Mouse (Mus musculus) limb, embryonic 13.5 days (tissue): ENCODE measurements around the gene Cdca7l. TPM values are rescaled to one million over a fixed set of nuclear protein-coding genes. Genes with fewer than 3 reads are reported as not detected.
"Not testable (repeated sequence)": the region's sequence is repeated elsewhere in the genome, so short reads cannot be mapped to it uniquely, and the experiment has no call there.

Source experiments
- ATAC-seq: fragments of 200-750 bp; cut with Nextera tagmentation; 2 replicates; pipeline ENCODE4 v1.8.0; 2017; ENCODE audit warnings: low read depth, moderate number of reproducible peaks, moderate TSS enrichment; ENCODE audit not compliant: low FRiP score
- H3K27ac ChIP-seq: fragments of 300-500 bp; sonication (generic); 2 replicates; pipeline ENCODE4 v1.5.1; 2015; ENCODE audit warnings: inconsistent platforms, mild to moderate bottlenecking, moderate library complexity
- H3K27me3 ChIP-seq: fragments of 300-500 bp; sonication (generic); 2 replicates; pipeline ENCODE4 v1.6.1; 2015; ENCODE audit warnings: mild to moderate bottlenecking, inconsistent platforms
- H3K36me3 ChIP-seq: fragments of 300-500 bp; sonication (generic); 2 replicates; pipeline ENCODE4 v1.6.1; 2015; ENCODE audit warnings: inconsistent platforms, mild to moderate bottlenecking, moderate library complexity
- H3K4me1 ChIP-seq: fragments of 300-500 bp; sonication (generic); 2 replicates; pipeline ENCODE4 v1.6.1; 2015; ENCODE audit warnings: inconsistent platforms
- H3K4me2 ChIP-seq: fragments of 300-500 bp; sonication (generic); replicated peaks from 2 replicates; pipeline ENCODE4 v1.6.1; 2015; ENCODE audit warnings: inconsistent platforms, mild to moderate bottlenecking, moderate library complexity
- H3K4me3 ChIP-seq: fragments of 300-500 bp; sonication (generic); 2 replicates; pipeline ENCODE4 v1.5.1; 2015; ENCODE audit warnings: moderate library complexity, mild to moderate bottlenecking, inconsistent platforms
- H3K9ac ChIP-seq: fragments of 300-500 bp; sonication (generic); 2 replicates; pipeline ENCODE4 v1.6.1; 2015; ENCODE audit warnings: mild to moderate bottlenecking, inconsistent platforms
- H3K9me3 ChIP-seq: fragments of 300-500 bp; sonication (generic); 2 replicates; pipeline ENCODE4 v1.6.1; 2016; ENCODE audit warnings: inconsistent platforms
- WGBS: fragments of 180-500 bp; shearing (Covaris S2); methylation state at CpG from one replicate; pipeline ENCODE4 v1.1.7; 2015; 5-methylcytosine and 5-hydroxymethylcytosine counted together
- polyA plus RNA-seq: library from polyadenylated mRNA; unstranded; fragments of >200 nt; fragmentation: Nextera tagmentation; extraction: Ambion mirVana; gene quantifications from 2 replicates; pipeline ENCODE4 v1.2.1, GENCODE M21; 2015

Cdca7l gene
- 32.4 and 32.7 TPM in 2 replicates for polyA plus RNA-seq

GRCm38 (mm10) chr12:117803989-117804388 lies at the start of gene Cdca7l:
Cdca7l (plus strand) TSS chr12:117804289.
- not testable (repeated sequence) for H3K36me3 ChIP-seq, H3K27ac ChIP-seq, ATAC-seq, H3K9ac ChIP-seq, H3K4me2 ChIP-seq, H3K4me3 ChIP-seq, H3K9me3 ChIP-seq
- WGBS, result 64% methylated on average over 1 of the region's 6 CpGs
- Histone ChIP-seq H3K4me1 (peaks cover 27% of the 10 kb centered on the region), H3K27me3 (peaks cover 23% of the 10 kb centered on the region)

GRCm38 (mm10) chr12:117756010-117756409 lies 48.1 kb upstream of the Cdca7l start:
- no peaks in the 10 kb centered on the region for H3K9me3 ChIP-seq
- H3K4me1 ChIP-seq, result peaks cover 23% of the 10 kb centered on the region
- H3K9ac ChIP-seq, result no peak overlapping the region
- H3K4me3 ChIP-seq, result no peak overlapping the region
- peak; percentile 49; the same call in 1 of the 2 replicates for ATAC-seq
- 25% methylated on average over 7 of the region's 7 CpGs for WGBS
- no peak overlapping the region for H3K27ac ChIP-seq
- 0 out of 2 replicates have a peak, but pooled peaks cover 3% of the 10 kb centered on the region for H3K27me3 ChIP-seq
- no peaks in the 10 kb centered on the region for H3K36me3 ChIP-seq
- no peak overlapping the region for H3K4me2 ChIP-seq

DNA sequence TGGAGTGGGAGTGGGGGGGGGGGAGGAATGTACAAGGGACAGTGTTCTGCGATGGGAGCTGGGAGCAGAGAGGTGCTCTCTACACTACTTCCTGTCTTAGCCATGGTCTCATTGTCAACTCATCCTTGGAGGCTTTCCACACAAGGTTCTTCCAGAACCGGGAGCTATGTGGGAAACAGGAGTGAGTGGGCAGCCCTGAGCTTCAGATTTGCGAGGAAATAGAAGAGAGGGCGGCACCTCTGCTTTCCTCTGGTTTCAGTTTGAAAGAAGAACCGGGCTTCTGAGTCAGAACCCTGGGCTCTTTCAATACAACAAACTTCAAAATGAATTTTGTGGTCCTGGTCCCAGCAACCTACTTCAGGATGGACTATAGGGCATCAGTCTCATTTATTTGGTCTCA lies 43.7 kb upstream of the Cdca7l start:
- Histone ChIP-seq H3K36me3 (no peaks in the 10 kb centered on the region), H3K4me1 (peaks cover 18% of the 10 kb centered on the region), H3K4me2 (no peak overlapping the region), H3K27ac (no peak overlapping the region), H3K9ac (no peak overlapping the region), H3K9me3 (no peaks in the 10 kb centered on the region), H3K4me3 (no peak overlapping the region), H3K27me3 (0 out of 2 replicates have a peak, but pooled peaks cover 2% of the 10 kb centered on the region)
- no peak for ATAC-seq
- 81% methylated on average over 5 of the region's 5 CpGs for WGBS

DNA sequence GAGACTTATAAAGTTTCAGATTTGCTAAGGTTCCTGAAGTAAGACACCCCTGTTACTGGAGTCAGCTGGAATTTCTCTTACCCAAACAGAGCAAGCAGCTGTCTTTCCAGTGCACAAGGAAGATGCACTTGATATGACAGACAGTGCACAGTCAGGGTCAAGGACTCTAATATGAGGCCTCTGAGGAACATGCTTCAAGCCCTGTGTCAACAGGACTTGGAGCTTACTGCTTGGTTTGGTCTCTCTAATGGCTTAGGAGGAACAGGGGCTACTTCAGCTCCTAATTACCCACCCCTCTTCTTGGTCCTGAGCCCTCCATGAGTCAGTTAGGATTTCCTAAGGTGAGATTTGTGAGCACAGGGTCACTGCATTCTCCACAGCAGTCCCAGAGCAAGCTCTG lies 43.2 kb upstream of the Cdca7l start:
- Histone ChIP-seq H3K36me3 (no peaks in the 10 kb centered on the region), H3K4me3 (no peak overlapping the region), H3K4me2 (no peak overlapping the region), H3K4me1 (peaks cover 14% of the 10 kb centered on the region), H3K9me3 (no peaks in the 10 kb centered on the region), H3K27me3 (0 out of 2 replicates have a peak, but pooled peaks cover 2% of the 10 kb centered on the region), H3K27ac (no peak overlapping the region), H3K9ac (no peak overlapping the region)
- ATAC-seq, result no peak

DNA sequence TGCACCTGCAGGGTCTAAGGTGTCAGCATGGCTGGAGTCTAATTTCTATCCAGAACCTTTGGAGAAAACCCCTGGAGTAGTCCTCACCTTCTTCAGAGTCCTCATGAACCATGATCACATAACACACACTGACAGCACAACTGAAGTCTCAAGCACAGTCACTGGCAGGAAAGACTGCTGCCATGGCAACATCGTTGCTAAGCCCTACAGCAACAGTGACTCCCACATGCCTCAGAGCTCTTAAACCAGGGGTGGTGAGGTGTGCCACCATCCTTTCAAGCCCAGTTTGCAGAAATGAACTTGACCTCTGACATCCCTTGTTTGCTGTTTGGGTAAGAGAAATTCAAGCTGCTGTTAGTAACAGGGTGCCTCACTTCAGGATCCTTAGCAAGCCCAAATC lies 42.4 kb upstream of the Cdca7l start:
- H3K4me3 ChIP-seq, result no peak overlapping the region
- no peak overlapping the region for H3K9ac ChIP-seq
- 57% methylated on average over 1 of the region's 1 CpGs for WGBS
- no peaks in the 10 kb centered on the region for H3K36me3 ChIP-seq
- H3K27ac ChIP-seq, result no peak overlapping the region
- no peaks in the 10 kb centered on the region for H3K9me3 ChIP-seq
- H3K4me1 ChIP-seq, result peaks cover 8% of the 10 kb centered on the region
- no peak overlapping the region for H3K4me2 ChIP-seq
- ATAC-seq, result no peak
- 0 out of 2 replicates have a peak, but pooled peaks cover 2% of the 10 kb centered on the region for H3K27me3 ChIP-seq

GRCm38 (mm10) chr12:117763247-117763646 lies 40.8 kb upstream of the Cdca7l start:
- H3K4me3 ChIP-seq, result no peak overlapping the region
- no peak overlapping the region for H3K27ac ChIP-seq
- H3K27me3 ChIP-seq, result 0 out of 2 replicates have a peak, but pooled peaks cover 2% of the 10 kb centered on the region
- ATAC-seq, result peak; percentile 21; the same call in 1 of the 2 replicates
- 29% methylated on average over 3 of the region's 3 CpGs for WGBS
- H3K4me1 ChIP-seq, result peaks cover 8% of the 10 kb centered on the region
- no peak overlapping the region for H3K4me2 ChIP-seq
- no peaks in the 10 kb centered on the region for H3K36me3 ChIP-seq
- no peak overlapping the region for H3K9ac ChIP-seq
- H3K9me3 ChIP-seq, result no peaks in the 10 kb centered on the region

- ATAC-seq, result peak; percentile 56; the same call in 1 of the 2 replicates
- Histone ChIP-seq H3K4me3 (no peak overlapping the region), H3K4me2 (no peak overlapping the region), H3K9ac (no peak overlapping the region), H3K4me1 (peaks cover 8% of the 10 kb centered on the region), H3K27me3 (0 out of 2 replicates have a peak, but pooled peaks cover 2% of the 10 kb centered on the region), H3K27ac (no peak overlapping the region), H3K36me3 (no peaks in the 10 kb centered on the region), H3K9me3 (no peaks in the 10 kb centered on the region)
- 6% methylated on average over 7 of the region's 7 CpGs for WGBS
Observed at GRCm38 (mm10) chr12:117764839-117765238, 39.2 kb upstream of the Cdca7l start.

- H3K9me3 ChIP-seq, result no peaks in the 10 kb centered on the region
- ATAC-seq, result no peak
- 0 out of 2 replicates have a peak, but pooled peaks cover 2% of the 10 kb centered on the region for H3K27me3 ChIP-seq
- WGBS, result 7% methylated on average over 5 of the region's 5 CpGs
- no peak overlapping the region for H3K9ac ChIP-seq
- no peaks in the 10 kb centered on the region for H3K36me3 ChIP-seq
- H3K4me3 ChIP-seq, result no peak overlapping the region
- no peak overlapping the region for H3K4me2 ChIP-seq
- H3K4me1 ChIP-seq, result no peaks in the 10 kb centered on the region
- H3K27ac ChIP-seq, result no peak overlapping the region
Observed at GRCm38 (mm10) chr12:117769113-117769512, 35.0 kb upstream of the Cdca7l start.

- H3K27ac ChIP-seq, result no peak overlapping the region
- no peak overlapping the region for H3K4me2 ChIP-seq
- no peaks in the 10 kb centered on the region for H3K4me1 ChIP-seq
- H3K9me3 ChIP-seq, result no peaks in the 10 kb centered on the region
- ATAC-seq, result no peak
- no peak overlapping the region for H3K9ac ChIP-seq
- no peaks in the 10 kb centered on the region for H3K36me3 ChIP-seq
- H3K27me3 ChIP-seq, result 0 out of 2 replicates have a peak, but pooled peaks cover 2% of the 10 kb centered on the region
- H3K4me3 ChIP-seq, result no peak overlapping the region
- WGBS, result 37% methylated on average over 2 of the region's 2 CpGs
Observed at GRCm38 (mm10) chr12:117770211-117770610, 33.9 kb upstream of the Cdca7l start.

DNA sequence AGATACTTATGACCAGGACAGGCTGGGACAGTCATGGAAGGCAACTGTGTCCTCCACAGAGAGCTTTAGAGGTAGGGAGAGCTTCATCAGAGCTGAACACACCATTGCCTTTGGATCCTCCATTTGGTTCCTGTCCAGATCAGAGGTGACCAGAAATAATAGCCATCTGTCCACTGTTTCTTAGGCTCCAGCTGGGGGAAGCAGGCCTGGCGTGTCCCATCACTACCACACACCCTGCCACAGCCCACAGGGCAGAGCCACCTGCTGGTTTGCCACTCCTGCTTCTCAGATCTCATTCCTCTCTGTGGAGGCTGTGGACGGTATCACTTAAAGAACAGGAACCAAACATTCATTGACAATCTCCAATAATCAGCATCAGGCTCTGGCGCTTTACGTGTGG lies 32.9 kb upstream of the Cdca7l start:
- H3K36me3 ChIP-seq, result no peaks in the 10 kb centered on the region
- no peak for ATAC-seq
- no peaks in the 10 kb centered on the region for H3K4me1 ChIP-seq
- H3K27me3 ChIP-seq, result no peaks in the 10 kb centered on the region
- H3K27ac ChIP-seq, result no peak overlapping the region
- H3K9ac ChIP-seq, result no peak overlapping the region
- no peak overlapping the region for H3K4me3 ChIP-seq
- H3K4me2 ChIP-seq, result no peak overlapping the region
- 76% methylated on average over 4 of the region's 4 CpGs for WGBS
- no peaks in the 10 kb centered on the region for H3K9me3 ChIP-seq

GRCm38 (mm10) chr12:117772638-117773037 lies 31.5 kb upstream of the Cdca7l start:
- no peak overlapping the region for H3K4me2 ChIP-seq
- H3K9me3 ChIP-seq, result no peaks in the 10 kb centered on the region
- 4% methylated on average over 2 of the region's 2 CpGs for WGBS
- H3K9ac ChIP-seq, result no peak overlapping the region
- H3K27me3 ChIP-seq, result no peaks in the 10 kb centered on the region
- no peak for ATAC-seq
- no peak overlapping the region for H3K4me3 ChIP-seq
- H3K36me3 ChIP-seq, result no peaks in the 10 kb centered on the region
- no peaks in the 10 kb centered on the region for H3K4me1 ChIP-seq
- H3K27ac ChIP-seq, result no peak overlapping the region

DNA sequence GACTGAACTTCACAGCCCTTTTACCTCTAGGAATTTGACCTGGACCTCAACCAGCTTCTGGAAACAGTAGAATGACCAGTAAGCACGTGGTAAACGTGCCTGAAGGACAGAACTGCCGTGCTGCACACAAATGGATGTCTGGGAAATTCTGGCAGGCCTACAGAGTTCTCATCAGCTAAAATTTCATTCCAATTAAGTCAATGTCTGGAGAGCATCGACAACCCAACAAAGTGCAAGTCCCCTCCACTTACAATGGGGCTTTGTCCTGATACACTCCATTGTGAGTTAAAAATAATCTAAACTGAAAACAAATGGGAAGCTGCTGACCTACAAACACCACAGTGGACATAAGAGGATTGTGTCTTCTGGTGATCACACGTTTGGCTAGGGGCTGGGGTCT lies 27.2 kb upstream of the Cdca7l start:
- H3K27me3 ChIP-seq, result no peaks in the 10 kb centered on the region
- 71% methylated on average over 5 of the region's 5 CpGs for WGBS

DNA sequence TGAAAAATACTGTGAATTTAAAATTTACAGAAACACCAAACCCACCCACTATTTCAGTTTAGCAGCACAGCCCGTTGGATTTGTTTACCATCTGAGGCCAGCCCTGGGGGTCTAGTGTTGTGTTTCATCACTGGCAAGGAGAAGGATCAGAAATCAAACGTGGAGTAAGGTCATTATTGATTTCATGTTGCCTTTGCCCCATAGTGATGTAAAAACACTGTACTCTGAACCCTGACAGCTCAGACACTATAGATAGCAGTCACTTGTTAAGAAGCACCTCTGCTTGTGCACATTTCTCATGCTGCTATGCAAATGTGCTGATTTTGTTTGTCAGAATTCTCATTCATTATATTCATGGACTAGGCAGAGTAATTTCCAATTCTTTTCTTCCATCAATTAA lies 22.7 kb upstream of the Cdca7l start:
- 35% methylated on average over 2 of the region's 2 CpGs for WGBS
- no peak overlapping the region for H3K4me3 ChIP-seq
- H3K27ac ChIP-seq, result no peak overlapping the region
- ATAC-seq, result no peak
- H3K9me3 ChIP-seq, result no peaks in the 10 kb centered on the region
- no peak overlapping the region for H3K4me2 ChIP-seq
- no peak overlapping the region for H3K9ac ChIP-seq
- H3K4me1 ChIP-seq, result no peaks in the 10 kb centered on the region
- H3K27me3 ChIP-seq, result no peaks in the 10 kb centered on the region
- H3K36me3 ChIP-seq, result no peaks in the 10 kb centered on the region

More for the DNA sequence above, 27.2 kb upstream of the Cdca7l start:
- H3K4me1 ChIP-seq, result no peaks in the 10 kb centered on the region
- ATAC-seq, result no peak
- H3K9ac ChIP-seq, result no peak overlapping the region
- H3K36me3 ChIP-seq, result no peaks in the 10 kb centered on the region
- H3K4me3 ChIP-seq, result no peak overlapping the region
- no peak overlapping the region for H3K27ac ChIP-seq
- H3K9me3 ChIP-seq, result no peaks in the 10 kb centered on the region
- H3K4me2 ChIP-seq, result no peak overlapping the region
